Mouse (Mus musculus): ENCODE measurements around the gene Rhox3c.
"Not testable (repeated sequence)": the region's sequence is repeated elsewhere in the genome, so short reads cannot be mapped to it uniquely, and the experiment has no call there.

DNA sequence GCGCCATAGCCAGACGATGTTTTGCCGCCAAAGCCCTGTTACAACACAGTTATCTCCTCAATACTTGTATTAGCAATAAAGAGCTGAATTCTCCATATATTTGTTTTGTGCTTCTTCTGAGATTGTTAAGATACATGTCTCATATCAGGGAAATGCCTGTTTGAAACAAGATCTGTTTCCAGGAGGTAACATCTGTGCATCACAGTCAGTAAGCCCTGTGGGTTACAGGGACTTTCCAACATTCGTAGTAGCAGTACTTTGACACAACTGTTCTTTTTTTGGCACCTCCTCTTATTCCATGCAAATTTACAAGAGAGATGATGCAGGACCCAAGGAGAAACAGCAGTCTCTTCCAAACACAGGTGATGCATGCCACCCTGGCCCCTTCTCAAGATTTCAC is at the start of gene Rhox3c:
- not testable (repeated sequence) for TF ChIP-seq CTCF (IDR thresholded peaks at IDR 0.05; ENCODE audit: borderline replicate concordance, extremely low read depth, insufficient read depth, insufficient read length); POLR2A (IDR thresholded peaks at IDR 0.05; ENCODE audit: borderline replicate concordance, extremely low read depth, insufficient read depth, insufficient read length, poor library complexity, severe bottlenecking)
